ENCODE assay signal across 10 mouse cellular contexts in the genomic region with DNA sequence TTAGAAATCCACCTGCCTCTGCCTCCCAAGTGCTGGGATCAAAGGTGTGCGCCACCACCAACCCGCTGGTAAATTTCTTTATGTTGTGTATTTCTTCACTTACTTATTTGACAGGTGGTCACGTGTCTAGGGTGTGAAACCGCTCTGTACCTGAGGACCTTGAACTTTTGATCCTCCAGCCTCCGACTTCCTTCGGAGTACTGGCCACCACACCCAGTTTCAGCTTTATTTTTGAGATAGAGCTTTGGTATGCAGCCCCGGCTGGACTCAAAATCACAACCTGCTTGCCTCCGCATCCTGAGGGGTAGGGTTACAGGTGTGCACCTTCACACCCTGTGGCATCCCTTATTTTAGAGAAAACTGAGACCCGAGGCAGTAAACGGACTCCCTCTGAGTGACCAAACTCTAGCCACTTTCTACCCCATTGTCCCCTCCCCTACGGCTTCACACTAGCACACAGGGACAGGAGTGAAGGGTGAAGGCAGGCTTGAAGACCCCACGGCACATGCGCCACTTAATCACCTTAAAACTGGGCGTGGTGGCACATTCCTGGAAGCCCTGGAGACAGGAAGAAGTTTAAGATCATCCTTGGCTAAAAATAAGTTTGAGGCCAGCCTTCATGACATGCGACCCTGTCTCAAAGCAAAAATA. TPM values are rescaled to one million over a fixed set of nuclear protein-coding genes. Genes with fewer than 3 reads are reported as not detected.
DNase-seq lines count a peak whose midpoint lies in the region; ATAC-seq and TF ChIP-seq lines count a peak whose summit lies in the region.
"Had no signal": no experiment of that assay in that cellular context is flagged by ENCODE, and none has a peak within 500 bp of the region (broad histone marks: within the 10 kb centered on the region; RNA-seq: fewer than 3 reads in every experiment).

No protein-coding gene starts in this region.

- TF ChIP-seq EP300 in heart, postnatal 0 days (IDR thresholded peaks at IDR 0.05; ENCODE audit: low read depth), result no peak

- H3K9me3 ChIP-seq in heart, postnatal 0 days (replicated peaks; ENCODE audit: control insufficient read depth, low read length), result no peaks in the 10 kb centered on the region
- H3K9me3 ChIP-seq: lung, embryonic 15.5 days had no signal

- no peak overlapping the region for H3K27ac ChIP-seq in heart, postnatal 0 days (ENCODE audit: low read depth)
- no peak overlapping the region for H3K27ac ChIP-seq in thymus, adult 2 months (ENCODE audit: control insufficient read depth, insufficient read depth, low read length)
- H3K27ac ChIP-seq: lung, embryonic 15.5 days had no signal

- no peaks in the 10 kb centered on the region for H3K36me3 ChIP-seq in heart, postnatal 0 days (replicated peaks; ENCODE audit: control insufficient read depth, insufficient read depth, low read length)
- no peaks in the 10 kb centered on the region for H3K36me3 ChIP-seq in thymus, adult 2 months (ENCODE audit: control insufficient read depth, insufficient read depth, low read length)
- H3K36me3 ChIP-seq: lung, embryonic 15.5 days had no signal

- 74% methylated on average over 15 of the region's 15 CpGs for WGBS in heart, postnatal 0 days
- 68% methylated on average over 15 of the region's 15 CpGs for WGBS in thymus, adult 2 months

- TF ChIP-seq CTCF in heart, postnatal 0 days (IDR thresholded peaks at IDR 0.05; ENCODE audit: low read depth), result no peak
- TF ChIP-seq CTCF in thymus, adult 2 months (IDR thresholded peaks at IDR 0.05; ENCODE audit: borderline replicate concordance, control insufficient read depth, extremely low read depth, insufficient read depth, low read length, poor library complexity), result no peak

- H3K4me3 ChIP-seq in heart, postnatal 0 days (ENCODE audit: low read depth, low read length), result peak overlapping the region; percentile 7; the same call in 1 of the 2 replicates
- no peak overlapping the region for H3K4me3 ChIP-seq in thymus, adult 2 months (ENCODE audit: control insufficient read depth, insufficient read depth, low read length)
- H3K4me3 ChIP-seq: lung, embryonic 15.5 days had no signal

- no peak for DNase-seq in heart, postnatal 0 days (ENCODE audit: low spot score)
- DNase-seq in heart, adult 18-20 months, result no peak
- DNase-seq in thymus, postnatal 4 days, result peak; percentile 13
- DNase-seq in thymus, adult 2 months, result no peak
- peak; percentile 65 for DNase-seq in induced T-regulatory cell, adult 2 months (ENCODE audit: low read depth)
- no peak for DNase-seq in layer of hippocampus, adult 11-12 months (ENCODE audit: low spot score)
- DNase-seq in frontal cortex, adult 2 months (ENCODE audit: extremely low spot score in 1 of 2, low spot score in 1 of 2), result no peak
- DNase-seq in retina, embryonic 14.5 days (ENCODE audit: low spot score), result no peak
- DNase-seq: cerebellum, postnatal 10 days had no signal

- H3K9ac ChIP-seq in heart, postnatal 0 days (replicated peaks; ENCODE audit: low read depth, low read length), result no peak overlapping the region
- H3K9ac ChIP-seq: lung, embryonic 15.5 days had no signal

- no peaks in the 10 kb centered on the region for H3K27me3 ChIP-seq in heart, postnatal 0 days (ENCODE audit: control insufficient read depth, insufficient read depth, low read length)
- no peaks in the 10 kb centered on the region for H3K27me3 ChIP-seq in thymus, adult 2 months (ENCODE audit: control insufficient read depth, insufficient read depth, low read length)
- H3K27me3 ChIP-seq: lung, embryonic 15.5 days had no signal

- peak overlapping the region; percentile 38; the same call in 1 of the 2 replicates for H3K4me2 ChIP-seq in heart, postnatal 0 days (ENCODE audit: low read depth, low read length)
- H3K4me2 ChIP-seq: lung, embryonic 15.5 days had no signal

- ATAC-seq in heart, postnatal 0 days (ENCODE audit: insufficient read depth, low read depth), result no peak; the same call in 1 of the 2 replicates

- peaks cover 5% of the 10 kb centered on the region; the same call in 1 of the 2 replicates for H3K4me1 ChIP-seq in heart, postnatal 0 days (ENCODE audit: control insufficient read depth, insufficient read depth)
- peaks cover 39% of the 10 kb centered on the region for H3K4me1 ChIP-seq in thymus, adult 2 months (replicated peaks; ENCODE audit: control insufficient read depth, insufficient read depth, low read length)
- H3K4me1 ChIP-seq: lung, embryonic 15.5 days had no signal

- TF ChIP-seq POLR2A in thymus, adult 2 months (IDR thresholded peaks at IDR 0.05; ENCODE audit: control insufficient read depth, extremely low read depth, insufficient read depth, low read length, poor library complexity), result no peak

RNA-seq across cellular contexts. Expression of a gene that starts 33.3 kb away (rescaled TPM):
- total RNA-seq in heart, postnatal 0 days (2014; rRNA removed; ENCODE audit: low replicate concordance), result 35.2 and 36.6 TPM in 2 replicates
- polyA plus RNA-seq in heart, postnatal 0 days (2015; fragmentation: Nextera tagmentation; extraction: Ambion mirVana), result 8.4 and 8.7 TPM in 2 replicates
- total RNA-seq in heart, adult 18-20 months (2021), result 10 to 100 TPM; 33.4 to 39.3 TPM
- polyA plus RNA-seq in thymus, adult 2 months (2012; rRNA removed), result 83.7 and 107 TPM in 2 replicates
- polyA plus RNA-seq in frontal cortex, adult 2 months (2012; rRNA removed), result 47.3 and 68.9 TPM in 2 replicates

Comparison
In these comparisons a context has a peak if more than half of its experiments do, and no peak if none do; other contexts are left out.
1. DNase-seq: peak in thymus, postnatal 4 days (single experiment) and induced T-regulatory cell, adult 2 months (single experiment); none in heart, postnatal 0 days (single experiment), heart, adult 18-20 months (0 of 2), thymus, adult 2 months (single experiment), layer of hippocampus, adult 11-12 months (single experiment), frontal cortex, adult 2 months (0 of 2) and retina, embryonic 14.5 days (single experiment).